Mouse (Mus musculus) CH12.LX (cell line): ENCODE measurements around the gene Mfap2.

Experiments
- CHD2 ChIP-seq: IDR thresholded peaks from 2 replicates; pipeline ENCODE4 v1.6.1; 2011; ENCODE audit warnings: low read length, improper control_type of control experiment
- CTCF ChIP-seq, 2 experiments: IDR thresholded peaks in 1 of 2; conservative IDR thresholded peaks in 1 of 2; 2 replicates each; pipeline ENCODE4 v1.5.1; 2011 to 2012; ENCODE audit warnings: low read depth in 2 of 2, low read length in 2 of 2, improper control_type of control experiment in 1 of 2, inconsistent platforms in 1 of 2, mild to moderate bottlenecking in 1 of 2, moderate library complexity in 1 of 2
- EP300 ChIP-seq: IDR thresholded peaks from 2 replicates; pipeline ENCODE4 v1.6.1; 2011; ENCODE audit warnings: low read length, improper control_type of control experiment
- ETS1 ChIP-seq: conservative IDR thresholded peaks from 2 replicates; pipeline ENCODE4 v1.6.1; 2012; ENCODE audit warnings: low read depth, mild to moderate bottlenecking, inconsistent platforms, low read length, improper control_type of control experiment, moderate library complexity
- MAX ChIP-seq: IDR thresholded peaks from 2 replicates; pipeline ENCODE4 v1.6.1; 2011; ENCODE audit warnings: low read length, improper control_type of control experiment
- POLR2A ChIP-seq: IDR thresholded peaks from 2 replicates; pipeline ENCODE4 v1.6.1; 2011; ENCODE audit warnings: low read depth, mild to moderate bottlenecking, improper control_type of control experiment, low read length
- POLR2AphosphoS2 ChIP-seq: IDR thresholded peaks from 2 replicates; pipeline ENCODE4 v1.6.1; 2011; ENCODE audit warnings: low read depth, low read length, improper control_type of control experiment
- USF1 ChIP-seq: IDR thresholded peaks from 2 replicates; pipeline ENCODE4 v1.6.1; 2014; ENCODE audit warnings: low read depth, mild to moderate bottlenecking, inconsistent platforms, low read length, improper control_type of control experiment
- ZC3H11A ChIP-seq: IDR thresholded peaks from 2 replicates; pipeline ENCODE4 v1.6.1; 2012; ENCODE audit warnings: low read depth, mild to moderate bottlenecking, inconsistent platforms, low read length, improper control_type of control experiment

DNA sequence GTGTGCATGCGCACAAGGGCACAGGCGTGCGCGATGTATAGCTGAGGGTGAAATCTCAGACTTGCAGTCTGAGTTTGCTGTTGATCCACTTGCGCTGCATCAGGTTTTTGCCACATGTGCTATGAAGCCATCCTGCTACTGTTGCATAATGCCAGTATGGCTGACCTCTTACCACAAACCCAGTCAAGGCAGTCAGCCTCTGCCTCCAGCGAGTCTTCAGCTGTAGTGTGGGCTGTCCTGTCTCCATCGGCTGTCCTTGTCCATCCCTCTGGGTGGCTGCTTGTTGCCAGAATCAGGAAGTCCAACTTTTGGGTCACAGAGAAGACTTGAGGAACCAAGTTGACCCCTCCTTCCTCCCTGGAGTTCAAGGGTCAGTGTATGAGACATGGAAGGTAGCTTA lies 34.9 kb upstream of the Mfap2 start:
- TF ChIP-seq MAX: no peak
- TF ChIP-seq CTCF (conservative IDR thresholded peaks at IDR 0.05 in 1 of 2, IDR thresholded peaks at IDR 0.05 in 1 of 2; ENCODE audit: low read depth in 2 of 2, low read length in 2 of 2): no peak
- TF ChIP-seq CHD2: no peak
- TF ChIP-seq ETS1: no peak
- no peak for TF ChIP-seq EP300
- no peak for TF ChIP-seq POLR2A
- TF ChIP-seq ZC3H11A: no peak
- TF ChIP-seq POLR2AphosphoS2: no peak
- no peak for TF ChIP-seq USF1
